Mouse (Mus musculus) retina, embryonic 14.5 days (tissue): ENCODE results near the gene Olfr143.

Experiments used
- DNase-seq: peaks from one replicate; pipeline ENCODE4 v3.0.0-alpha.2; 2015; ENCODE audit warnings: low spot score

The Olfr143 gene

GRCm38 (mm10) chr9:38252474-38252873, at the start of gene Olfr143:
Gene Olfr143, plus strand, starts transcription at chr9:38252774.
- no peak for DNase-seq

GRCm38 (mm10) chr9:38208065-38208464, 44.5 kb upstream of the Olfr143 start, which contains the start of gene Olfr893:
Gene Olfr893, plus strand, starts transcription at chr9:38208365.
- no peak for DNase-seq

- DNase-seq = no peak
These were observed 34.8 kb upstream of the Olfr143 start, which contains the start of gene Olfr894 for GRCm38 (mm10) chr9:38217755-38218154. Gene Olfr894, plus strand, starts transcription at chr9:38218055.

- DNase-seq = no peak
These were observed 15.0 kb downstream of the Olfr143 start, which contains the start of gene Olfr895 for GRCm38 (mm10) chr9:38267551-38267950. Gene Olfr895, plus strand, starts transcription at chr9:38267851.

- DNase-seq = no peak
These were observed 38.2 kb downstream of the Olfr143 start, which contains the start of gene Olfr896-ps1 for GRCm38 (mm10) chr9:38290807-38291206. Gene Olfr896-ps1, plus strand, starts transcription at chr9:38291107.
